Mouse (Mus musculus) kidney, embryonic 14.5 days (tissue): ENCODE measurements around the gene Fos. TPM values are rescaled to one million over a fixed set of nuclear protein-coding genes. Genes with fewer than 3 reads are reported as not detected.

Experiments
- ATAC-seq: fragments of 200-750 bp; cut with Nextera tagmentation; 2 replicates; pipeline ENCODE4 v1.8.0; 2017; ENCODE audit warnings: moderate number of reproducible peaks, mild to moderate bottlenecking, moderate TSS enrichment, moderate library complexity; ENCODE audit not compliant: low FRiP score, low TSS enrichment
- H3K27ac ChIP-seq: fragments of 300-500 bp; sonication (generic); 2 replicates; pipeline ENCODE4 v1.5.1; 2014; ENCODE audit warnings: low read depth, mild to moderate bottlenecking, low read length, moderate library complexity, mixed read lengths
- H3K27me3 ChIP-seq: fragments of 300-500 bp; sonication (generic); 2 replicates; pipeline ENCODE4 v1.6.1; 2014; ENCODE audit warnings: mild to moderate bottlenecking, low read length; ENCODE audit not compliant: control insufficient read depth, insufficient read depth
- H3K36me3 ChIP-seq: fragments of 300-500 bp; sonication (generic); 2 replicates; pipeline ENCODE4 v1.6.1; 2014; ENCODE audit warnings: low read length, mixed read lengths; ENCODE audit not compliant: control insufficient read depth, insufficient read depth
- H3K4me1 ChIP-seq: fragments of 300-500 bp; sonication (generic); 2 replicates; pipeline ENCODE4 v1.6.1; 2014; ENCODE audit warnings: low read length, mixed read lengths; ENCODE audit not compliant: control insufficient read depth, insufficient read depth
- H3K4me2 ChIP-seq: fragments of 300-500 bp; sonication (generic); replicated peaks from 2 replicates; pipeline ENCODE4 v1.6.1; 2014; ENCODE audit warnings: low read depth, mild to moderate bottlenecking, low read length
- H3K4me3 ChIP-seq: fragments of 300-500 bp; sonication (generic); 2 replicates; pipeline ENCODE4 v1.5.1; 2014; ENCODE audit warnings: mild to moderate bottlenecking, low read length
- H3K9ac ChIP-seq: fragments of 300-500 bp; sonication (generic); 2 replicates; pipeline ENCODE4 v1.6.1; 2014; ENCODE audit warnings: low read depth, mild to moderate bottlenecking, low read length, moderate library complexity
- H3K9me3 ChIP-seq: fragments of 300-500 bp; sonication (generic); 2 replicates; pipeline ENCODE4 v1.6.1; 2016; ENCODE audit warnings: low read length; ENCODE audit not compliant: control insufficient read depth
- WGBS: fragments of 180-500 bp; shearing (Covaris S2); extraction: QIAGEN DNeasy Blood & Tissue Kit; methylation state at CpG from one replicate; pipeline ENCODE4 v1.1.7; 2014; 5-methylcytosine and 5-hydroxymethylcytosine counted together
- polyA plus RNA-seq: library from polyadenylated mRNA; unstranded; fragments of >200 nt; fragmentation: Nextera tagmentation; extraction: Ambion mirVana; gene quantifications from 2 replicates; pipeline ENCODE4 v1.2.1, GENCODE M21; 2014

Gene Fos
- polyA plus RNA-seq, 1 experiment from 2014 or later, result 3.0 TPM

- no peak for ATAC-seq
- Histone ChIP-seq H3K4me2 (no peak overlapping the region), H3K9ac (no peak overlapping the region), H3K36me3 (no peaks in the 10 kb centered on the region), H3K27me3 (peaks cover 21% of the 10 kb centered on the region), H3K4me1 (peaks cover 16% of the 10 kb centered on the region; the same call in 1 of the 2 replicates), H3K9me3 (no peaks in the 10 kb centered on the region), H3K4me3 (no peak overlapping the region), H3K27ac (no peak overlapping the region)
- WGBS, result 57% methylated on average over 7 of the region's 7 CpGs
Observed at GRCm38 (mm10) chr12:85478696-85479095, 5.0 kb downstream of the Fos start.

GRCm38 (mm10) chr12:85479190-85479589 lies 5.5 kb downstream of the Fos start:
- 29% methylated on average over 3 of the region's 3 CpGs for WGBS
- peaks cover 21% of the 10 kb centered on the region for H3K27me3 ChIP-seq
- H3K4me2 ChIP-seq, result no peak overlapping the region

GRCm38 (mm10) chr12:85483155-85483554 lies 9.5 kb downstream of the Fos start:
- 29% methylated on average over 4 of the region's 4 CpGs for WGBS
- H3K4me1 ChIP-seq, result peaks cover 18% of the 10 kb centered on the region

More at GRCm38 (mm10) chr12:85479190-85479589, 5.5 kb downstream of the Fos start:
- no peak overlapping the region for H3K9ac ChIP-seq
- no peak overlapping the region for H3K27ac ChIP-seq
- ATAC-seq, result no peak
- H3K4me1 ChIP-seq, result peaks cover 16% of the 10 kb centered on the region; the same call in 1 of the 2 replicates
- H3K4me3 ChIP-seq, result no peak overlapping the region
- no peaks in the 10 kb centered on the region for H3K9me3 ChIP-seq
- H3K36me3 ChIP-seq, result no peaks in the 10 kb centered on the region

GRCm38 (mm10) chr12:85484655-85485054 lies 11.0 kb downstream of the Fos start:
- H3K9ac ChIP-seq, result no peak overlapping the region
- 72% methylated on average over 2 of the region's 2 CpGs for WGBS
- H3K4me3 ChIP-seq, result no peak overlapping the region
- no peak overlapping the region for H3K4me2 ChIP-seq
- H3K4me1 ChIP-seq, result peaks cover 16% of the 10 kb centered on the region
- no peaks in the 10 kb centered on the region for H3K36me3 ChIP-seq
- no peak for ATAC-seq
- H3K27me3 ChIP-seq, result no peaks in the 10 kb centered on the region
- H3K27ac ChIP-seq, result no peak overlapping the region
- no peaks in the 10 kb centered on the region for H3K9me3 ChIP-seq

More at GRCm38 (mm10) chr12:85483155-85483554, 9.5 kb downstream of the Fos start:
- Histone ChIP-seq H3K4me3 (no peak overlapping the region), H3K27me3 (no peaks in the 10 kb centered on the region), H3K27ac (no peak overlapping the region), H3K9me3 (no peaks in the 10 kb centered on the region), H3K4me2 (no peak overlapping the region), H3K36me3 (no peaks in the 10 kb centered on the region), H3K9ac (no peak overlapping the region)
- no peak for ATAC-seq

- Histone ChIP-seq H3K4me3 (peak overlapping the region; percentile 58), H3K27me3 (no peaks in the 10 kb centered on the region), H3K9ac (peak overlapping the region; percentile 62), H3K36me3 (no peaks in the 10 kb centered on the region), H3K9me3 (no peaks in the 10 kb centered on the region), H3K27ac (no peak overlapping the region), H3K4me1 (peaks cover 16% of the 10 kb centered on the region), H3K4me2 (peak overlapping the region; percentile 85)
- peak; percentile 96 for ATAC-seq
- under 1% methylated on average over 47 of the region's 52 CpGs for WGBS
Observed at GRCm38 (mm10) chr12:85485890-85486765, 12.4 kb downstream of the Fos start.

GRCm38 (mm10) chr12:85486766-85487069 lies 13.0 kb downstream of the Fos start:
- no peaks in the 10 kb centered on the region for H3K36me3 ChIP-seq
- ATAC-seq, result no peak
- peak overlapping the region; percentile 62; the same call in 1 of the 2 replicates for H3K9ac ChIP-seq
- H3K4me2 ChIP-seq, result peak overlapping the region; percentile 85
- H3K27ac ChIP-seq, result no peak overlapping the region
- under 1% methylated on average over 20 of the region's 20 CpGs for WGBS
- H3K9me3 ChIP-seq, result no peaks in the 10 kb centered on the region
- no peaks in the 10 kb centered on the region for H3K27me3 ChIP-seq
- H3K4me3 ChIP-seq, result peak overlapping the region; percentile 58
- H3K4me1 ChIP-seq, result peaks cover 17% of the 10 kb centered on the region

- Histone ChIP-seq H3K4me2 (peak overlapping the region; percentile 85), H3K27ac (no peak overlapping the region), H3K9me3 (no peaks in the 10 kb centered on the region), H3K4me3 (peak overlapping the region; percentile 58), H3K27me3 (no peaks in the 10 kb centered on the region), H3K9ac (no peak overlapping the region), H3K36me3 (no peaks in the 10 kb centered on the region), H3K4me1 (peaks cover 20% of the 10 kb centered on the region)
- no peak for ATAC-seq
- under 1% methylated on average over 12 of the region's 12 CpGs for WGBS
Observed at GRCm38 (mm10) chr12:85487545-85488141, 14.0 kb downstream of the Fos start.

GRCm38 (mm10) chr12:85489232-85489886 lies 15.7 kb downstream of the Fos start:
- WGBS, result 77% methylated on average over 7 of the region's 7 CpGs
- Histone ChIP-seq H3K9me3 (no peaks in the 10 kb centered on the region), H3K4me2 (no peak overlapping the region), H3K27me3 (no peaks in the 10 kb centered on the region), H3K36me3 (no peaks in the 10 kb centered on the region), H3K4me3 (no peak overlapping the region), H3K9ac (no peak overlapping the region), H3K4me1 (peaks cover 20% of the 10 kb centered on the region), H3K27ac (no peak overlapping the region)
- ATAC-seq, result no peak
